21 mouse cellular contexts compared by ENCODE assay signal in the genomic region with DNA sequence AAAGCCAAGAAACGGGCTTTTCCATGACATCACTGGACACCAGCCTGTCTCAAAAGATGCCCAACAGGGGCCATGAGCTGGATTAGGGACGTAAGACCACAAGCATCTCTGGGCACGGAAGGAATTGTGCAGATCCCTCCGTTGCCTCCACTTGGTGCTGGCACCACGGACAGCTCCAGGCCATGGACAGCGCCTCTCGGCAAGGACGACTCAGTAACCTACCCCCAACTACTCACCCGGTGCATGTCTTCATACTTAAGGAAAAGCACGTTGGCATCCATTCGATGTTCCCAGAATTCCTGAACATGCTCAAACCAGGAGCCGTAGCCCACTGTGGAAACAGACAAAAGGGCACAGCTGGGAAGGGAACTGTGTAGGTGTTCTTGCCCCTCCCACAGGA. TPM values are rescaled to one million over a fixed set of nuclear protein-coding genes. Genes with fewer than 3 reads are reported as not detected.
DNase-seq lines count a peak whose midpoint lies in the region; ATAC-seq and TF ChIP-seq lines count a peak whose summit lies in the region.
"Had no signal": no experiment of that assay in that cellular context is flagged by ENCODE, and none has a peak within 500 bp of the region (broad histone marks: within the 10 kb centered on the region; RNA-seq: fewer than 3 reads in every experiment).

No protein-coding gene starts in this region.

- no peaks in the 10 kb centered on the region for H3K9me3 ChIP-seq in heart, embryonic 11.5 days (replicated peaks; ENCODE audit: control insufficient read depth, low read length)
- H3K9me3 ChIP-seq in midbrain, embryonic 11.5 days (ENCODE audit: control insufficient read depth, low read length), result no peaks in the 10 kb centered on the region
- no peaks in the 10 kb centered on the region for H3K9me3 ChIP-seq in midbrain, embryonic 16.5 days (replicated peaks; ENCODE audit: control insufficient read depth, low read length, poor library complexity, severe bottlenecking)
- H3K9me3 ChIP-seq: embryonic facial prominence, embryonic 12.5 days; forebrain, embryonic 12.5 days; midbrain, embryonic 12.5 days; neural tube, embryonic 13.5 days had no signal

- no peak for ATAC-seq in heart, embryonic 11.5 days (replicated peaks; ENCODE audit: insufficient number of reproducible peaks, low FRiP score, low TSS enrichment)
- ATAC-seq in midbrain, embryonic 11.5 days (ENCODE audit: low FRiP score), result no peak
- ATAC-seq in midbrain, embryonic 16.5 days, result no peak
- ATAC-seq: intestine, embryonic 16.5 days had no signal

- H3K79me2 ChIP-seq in myocyte (ENCODE audit: control insufficient read depth, insufficient read depth), result no peaks in the 10 kb centered on the region

- H3K9ac ChIP-seq in heart, embryonic 11.5 days (ENCODE audit: low read depth, low read length), result no peak overlapping the region
- no peak overlapping the region for H3K9ac ChIP-seq in midbrain, embryonic 11.5 days (ENCODE audit: low read length)
- no peak overlapping the region for H3K9ac ChIP-seq in midbrain, embryonic 16.5 days (ENCODE audit: low read depth, low read length)
- H3K9ac ChIP-seq: embryonic facial prominence, embryonic 12.5 days; forebrain, embryonic 12.5 days; midbrain, embryonic 12.5 days; neural tube, embryonic 13.5 days had no signal

- no peak for TF ChIP-seq POLR2A in myocyte (IDR thresholded peaks at IDR 0.05; ENCODE audit: insufficient read length, low read depth)

- H3K27ac ChIP-seq in heart, embryonic 11.5 days (ENCODE audit: low read depth, low read length), result no peak overlapping the region
- no peak overlapping the region for H3K27ac ChIP-seq in midbrain, embryonic 11.5 days (ENCODE audit: low read depth, low read length)
- no peak overlapping the region for H3K27ac ChIP-seq in midbrain, embryonic 16.5 days (ENCODE audit: low read length)
- H3K27ac ChIP-seq: embryonic facial prominence, embryonic 12.5 days; forebrain, embryonic 12.5 days; gastrocnemius, adult 2 months; heart, adult 2 months; layer of hippocampus, adult 2 months; midbrain, embryonic 12.5 days; neural tube, embryonic 13.5 days had no signal

- no peak overlapping the region for H3ac ChIP-seq in myocyte (ENCODE audit: control insufficient read depth, insufficient read length)

- peak; percentile 40 for DNase-seq in heart, postnatal 4 days
- peak; percentile 77 for DNase-seq in midbrain, embryonic 11.5 days (ENCODE audit: low spot score, missing footprints)
- peak; percentile 63 for DNase-seq in embryo, embryonic 11 days
- no peak for DNase-seq in right cerebral cortex, adult 2 months (ENCODE audit: low spot score in 2 of 2)
- no peak for DNase-seq in layer of hippocampus, adult 11-12 months (ENCODE audit: low spot score)
- DNase-seq: cerebellum, adult 8-10 months; gastrocnemius, adult 2 months; heart, adult 2 months; lung, postnatal 10 days; right cerebral cortex, postnatal 14 days had no signal

- H3K4me1 ChIP-seq in heart, embryonic 11.5 days (ENCODE audit: control insufficient read depth, insufficient read depth, low read length), result no peaks in the 10 kb centered on the region
- H3K4me1 ChIP-seq in midbrain, embryonic 11.5 days (ENCODE audit: control insufficient read depth, insufficient read depth, low read length), result no peaks in the 10 kb centered on the region
- no peaks in the 10 kb centered on the region for H3K4me1 ChIP-seq in midbrain, embryonic 16.5 days (ENCODE audit: control insufficient read depth, insufficient read depth, low read length)
- H3K4me1 ChIP-seq: embryonic facial prominence, embryonic 12.5 days had no signal

- H3K36me3 ChIP-seq in heart, embryonic 11.5 days (ENCODE audit: control insufficient read depth, insufficient read depth, low read length), result no peaks in the 10 kb centered on the region
- H3K36me3 ChIP-seq in midbrain, embryonic 11.5 days (ENCODE audit: control insufficient read depth, insufficient read depth, low read length), result no peaks in the 10 kb centered on the region
- H3K36me3 ChIP-seq in midbrain, embryonic 16.5 days (ENCODE audit: control insufficient read depth, insufficient read depth, low read length), result peaks cover 3% of the 10 kb centered on the region; the same call in 1 of the 2 replicates
- no peaks in the 10 kb centered on the region for H3K36me3 ChIP-seq in myocyte (ENCODE audit: control insufficient read depth, insufficient read depth)
- H3K36me3 ChIP-seq: embryonic facial prominence, embryonic 12.5 days; forebrain, embryonic 12.5 days; midbrain, embryonic 12.5 days had no signal

- H3K27me3 ChIP-seq in heart, embryonic 11.5 days (ENCODE audit: control insufficient read depth, insufficient read depth, low read length), result peaks cover 3% of the 10 kb centered on the region; the same call in 1 of the 2 replicates
- H3K27me3 ChIP-seq in midbrain, embryonic 11.5 days (ENCODE audit: control insufficient read depth, insufficient read depth, low read length), result no peaks in the 10 kb centered on the region
- no peaks in the 10 kb centered on the region for H3K27me3 ChIP-seq in midbrain, embryonic 16.5 days (ENCODE audit: control insufficient read depth, insufficient read depth, low read depth, low read length)
- H3K27me3 ChIP-seq in myocyte (ENCODE audit: control insufficient read depth, insufficient read depth, insufficient read length), result peaks cover 26% of the 10 kb centered on the region
- H3K27me3 ChIP-seq: embryonic facial prominence, embryonic 12.5 days; forebrain, embryonic 12.5 days; midbrain, embryonic 12.5 days; neural tube, embryonic 13.5 days had no signal

- WGBS in heart, embryonic 11.5 days (ENCODE audit: insufficient replicate concordance), result 25% methylated on average over 12 of the region's 12 CpGs
- 48% methylated on average over 12 of the region's 12 CpGs for WGBS in midbrain, embryonic 11.5 days
- 47% methylated on average over 12 of the region's 12 CpGs for WGBS in midbrain, embryonic 16.5 days

- no peak overlapping the region for H3K4me2 ChIP-seq in heart, embryonic 11.5 days
- no peak overlapping the region for H3K4me2 ChIP-seq in midbrain, embryonic 11.5 days
- H3K4me2 ChIP-seq in midbrain, embryonic 16.5 days (ENCODE audit: low read length), result no peak overlapping the region
- no peak overlapping the region for H3K4me2 ChIP-seq in myocyte (ENCODE audit: low read depth)
- H3K4me2 ChIP-seq: embryonic facial prominence, embryonic 12.5 days; forebrain, embryonic 12.5 days; liver, embryonic 11.5 days; midbrain, embryonic 12.5 days; neural tube, embryonic 13.5 days had no signal

- no peak overlapping the region for H3K4me3 ChIP-seq in heart, embryonic 11.5 days (ENCODE audit: low read depth, low read length)
- no peak overlapping the region for H3K4me3 ChIP-seq in midbrain, embryonic 11.5 days (ENCODE audit: low read depth, low read length)
- H3K4me3 ChIP-seq in midbrain, embryonic 16.5 days (ENCODE audit: low read depth, low read length), result no peak overlapping the region
- H3K4me3 ChIP-seq in myocyte, result no peak overlapping the region
- H3K4me3 ChIP-seq: embryonic facial prominence, embryonic 12.5 days; forebrain, embryonic 12.5 days; gastrocnemius, adult 2 months; heart, adult 2 months; layer of hippocampus, adult 2 months; midbrain, embryonic 12.5 days; neural tube, embryonic 13.5 days had no signal

TF ChIP-seq in myocyte, 11 proteins besides CTCF, POLR2A, EP300 and RAD21:
- TF ChIP-seq MYOG (IDR thresholded peaks at IDR 0.05; ENCODE audit: control insufficient read depth in 1 of 3, insufficient read depth in 1 of 3, insufficient read length in 2 of 3, low read depth in 2 of 3), result no peak
- no peak for TF ChIP-seq USF1 (IDR thresholded peaks at IDR 0.05; ENCODE audit: low read depth)
- no peak for TF ChIP-seq POLR2AphosphoS2 (IDR thresholded peaks at IDR 0.05; ENCODE audit: insufficient read length, low read depth)
- no peak for TF ChIP-seq SRF (IDR thresholded peaks at IDR 0.05; ENCODE audit: control insufficient read depth, insufficient read length, low read depth)
- TF ChIP-seq REST (IDR thresholded peaks at IDR 0.05; ENCODE audit: insufficient read depth, insufficient read length), result peak; percentile 99

RNA-seq across cellular contexts. Expression of gene Sult4a1, which starts 19.2 kb away (rescaled TPM):
- total RNA-seq in heart, postnatal 4 days (2021), result under 1 TPM; 0.19 to 0.38 TPM
- polyA plus RNA-seq in heart, embryonic 11.5 days (2014; fragmentation: Nextera tagmentation; extraction: Ambion mirVana), result 0.49 and 0.87 TPM in 2 replicates
- polyA plus RNA-seq in midbrain, embryonic 11.5 days (2014; fragmentation: Nextera tagmentation; extraction: Ambion mirVana), result 8.7 and 8.9 TPM in 2 replicates
- polyA plus RNA-seq in midbrain, embryonic 16.5 days (2015; fragmentation: Nextera tagmentation; extraction: Ambion mirVana), result 100.0 and 114 TPM in 2 replicates
- polyA plus RNA-seq in myocyte (2012; fragmentation: generic; extraction: Trizol), result not detected
- total RNA-seq: gastrocnemius, adult 2 months had no signal

RNA-seq across cellular contexts. Expression of gene Efcab6, which starts 21.2 kb away (rescaled TPM):
- total RNA-seq in heart, postnatal 4 days (2021), result not detected
- polyA plus RNA-seq in heart, embryonic 11.5 days (2014; fragmentation: Nextera tagmentation; extraction: Ambion mirVana), result 0.08 TPM in 1 of 2 replicates, not detected in the other
- polyA plus RNA-seq in midbrain, embryonic 11.5 days (2014; fragmentation: Nextera tagmentation; extraction: Ambion mirVana), result 0.29 TPM in 1 of 2 replicates, not detected in the other
- 0.65 and 1.5 TPM in 2 replicates for polyA plus RNA-seq in midbrain, embryonic 16.5 days (2015; fragmentation: Nextera tagmentation; extraction: Ambion mirVana)
- polyA plus RNA-seq in myocyte (2012; fragmentation: generic; extraction: Trizol), result not detected
- total RNA-seq: heart, adult 2 months; heart, postnatal 14 days had no signal
- polyA plus RNA-seq: liver, embryonic 11.5 days; midbrain, embryonic 12.5 days had no signal

RNA-seq across cellular contexts. Expression of gene Pnpla5, which starts 36.6 kb away (rescaled TPM):
- not detected for total RNA-seq in heart, postnatal 4 days (2021)
- not detected in 2 replicates for polyA plus RNA-seq in heart, embryonic 11.5 days (2014; fragmentation: Nextera tagmentation; extraction: Ambion mirVana)
- polyA plus RNA-seq in midbrain, embryonic 11.5 days (2014; fragmentation: Nextera tagmentation; extraction: Ambion mirVana), result 0.05 TPM in 1 of 2 replicates, not detected in the other
- not detected in 2 replicates for polyA plus RNA-seq in midbrain, embryonic 16.5 days (2015; fragmentation: Nextera tagmentation; extraction: Ambion mirVana)
- not detected for polyA plus RNA-seq in myocyte (2012; fragmentation: generic; extraction: Trizol)
- total RNA-seq: heart, adult 2 months; heart, postnatal 14 days; layer of hippocampus, adult 2 months had no signal
- polyA plus RNA-seq: embryonic facial prominence, embryonic 12.5 days; forebrain, embryonic 12.5 days; heart, adult 2 months; intestine, embryonic 16.5 days; liver, embryonic 11.5 days; midbrain, embryonic 12.5 days; neural tube, embryonic 13.5 days had no signal

Comparison
In these comparisons a context has a peak if more than half of its experiments do, and no peak if none do; other contexts are left out.
1. RNA of gene Sult4a1, which starts 19.2 kb away (polyA plus RNA-seq): 100.0 to 114 TPM in midbrain, embryonic 16.5 days; 8.7 to 8.9 TPM in midbrain, embryonic 11.5 days, 0.49 to 0.87 TPM in heart, embryonic 11.5 days and not detected in myocyte (single experiment); every median in the first group is over 10 times any median in the second.
2. DNase-seq: peak in heart, postnatal 4 days (single experiment), midbrain, embryonic 11.5 days (single experiment) and embryo, embryonic 11 days (single experiment); none in right cerebral cortex, adult 2 months (0 of 2) and layer of hippocampus, adult 11-12 months (single experiment).